Mouse (Mus musculus) embryonic fibroblast, embryonic 13.5 days (primary cell): Measurements from ENCODE around the gene Arhgap10. TPM values are rescaled to one million over a fixed set of nuclear protein-coding genes. Genes with fewer than 3 reads are reported as not detected.

Experiments used
- H3K27ac ChIP-seq: 2 replicates; pipeline ENCODE4 v1.5.1; 2012; ENCODE audit warnings: low read length, control low read depth, inconsistent platforms; ENCODE audit not compliant: insufficient read depth
- H3K4me1 ChIP-seq: 2 replicates; pipeline ENCODE4 v1.6.1; 2011; ENCODE audit warnings: low read length; ENCODE audit not compliant: control insufficient read depth, insufficient read depth
- H3K4me3 ChIP-seq: 2 replicates; pipeline ENCODE4 v1.5.1; 2011; ENCODE audit warnings: mild to moderate bottlenecking, control low read depth, low read length; ENCODE audit not compliant: insufficient read depth
- CTCF ChIP-seq: IDR thresholded peaks from 2 replicates; pipeline ENCODE4 v1.5.1; 2011; ENCODE audit warnings: mild to moderate bottlenecking, control low read depth, low read length, moderate library complexity, borderline replicate concordance; ENCODE audit not compliant: insufficient read depth
- POLR2A ChIP-seq: IDR thresholded peaks from 2 replicates; pipeline ENCODE4 v1.6.1; 2011; ENCODE audit warnings: low read depth, mild to moderate bottlenecking, control low read depth, low read length, moderate library complexity
- polyA plus RNA-seq: library from polyadenylated mRNA; stranded (reverse); fragments of >200 nt; gene quantifications from 2 replicates; pipeline ENCODE4 v1.2.4, GENCODE M21; 2011; ENCODE audit warnings: low read depth; ENCODE audit not compliant: missing spikeins, insufficient read length

Gene Arhgap10
- 32.1 and 41.4 TPM in 2 replicates for polyA plus RNA-seq

GRCm38 (mm10) chr8:77517301-77518200 is at the start of gene Arhgap10:
Arhgap10 (minus strand) TSS chr8:77517953.
- H3K4me3 ChIP-seq: peak within 1 kb of the TSS; percentile 94
- H3K27ac ChIP-seq: peak within 1 kb of the TSS; percentile 84
- peaks cover 9% of the 10 kb centered on the region; the same call in 1 of the 2 replicates for H3K4me1 ChIP-seq
- TF ChIP-seq CTCF: no peak
- TF ChIP-seq POLR2A: peak; percentile 78

GRCm38 (mm10) chr8:77561441-77561840 is 43.7 kb upstream of the Arhgap10 start:
- no peak for TF ChIP-seq POLR2A
- TF ChIP-seq CTCF: no peak
- no peak overlapping the region for H3K27ac ChIP-seq
- H3K4me1 ChIP-seq: no peaks in the 10 kb centered on the region
- H3K4me3 ChIP-seq: no peak overlapping the region

DNA sequence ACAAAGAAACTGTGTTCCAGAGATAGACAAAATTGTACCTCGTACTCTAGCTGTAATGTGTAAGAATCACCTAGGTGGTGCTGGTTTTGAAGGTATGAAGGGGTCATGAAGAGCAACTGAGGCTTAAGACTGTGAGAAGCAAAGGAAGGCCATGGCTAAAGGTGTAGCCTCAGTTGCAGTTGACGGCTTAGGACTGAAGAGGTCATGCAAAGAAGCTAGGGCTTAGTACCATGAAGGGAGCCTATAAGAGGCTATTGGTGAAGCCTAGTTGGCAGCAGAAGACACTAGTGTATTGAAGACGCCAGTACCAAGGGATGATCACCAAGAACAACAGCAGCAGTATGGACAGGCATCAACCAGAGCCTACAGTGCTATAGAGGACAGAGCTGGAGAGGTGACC is 34.7 kb upstream of the Arhgap10 start:
- Histone ChIP-seq H3K4me1 (no peaks in the 10 kb centered on the region), H3K4me3 (no peak overlapping the region), H3K27ac (no peak overlapping the region)
- TF ChIP-seq POLR2A (no peak), CTCF (no peak)

DNA sequence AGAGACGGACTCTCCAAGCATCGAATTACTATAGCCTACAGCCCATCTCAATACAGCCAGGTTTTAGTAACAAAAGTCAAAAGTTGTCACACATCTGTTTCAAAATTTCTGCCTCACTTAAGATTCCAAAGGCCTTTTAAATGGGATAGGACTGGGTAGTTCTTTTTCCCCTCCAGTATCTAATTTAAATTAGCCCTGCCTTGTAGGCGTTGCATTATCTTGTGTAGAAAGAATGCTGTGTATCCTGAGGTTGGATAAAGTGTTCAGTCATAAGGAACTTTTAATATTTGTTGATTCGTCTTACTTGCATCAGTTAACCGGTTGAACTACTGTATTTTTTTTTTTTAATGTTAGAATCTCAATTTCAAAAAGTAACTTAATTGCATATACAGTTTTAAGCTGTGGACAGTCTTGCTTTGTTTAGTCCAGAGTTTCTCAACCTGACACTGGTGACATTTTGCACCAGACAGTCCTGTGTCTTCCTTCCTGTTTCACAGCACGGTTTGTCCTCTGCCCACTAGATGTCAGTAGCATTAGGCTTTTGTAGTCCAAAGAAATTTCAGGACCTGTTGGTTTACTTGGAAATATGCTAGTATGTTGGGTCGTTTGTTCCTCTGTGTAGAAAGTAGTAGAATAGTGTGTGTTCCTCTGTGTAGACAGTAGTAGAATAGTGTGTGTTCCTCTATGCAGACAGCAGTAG is 32.3 kb upstream of the Arhgap10 start:
- 0 out of 2 replicates have a peak, but pooled peaks have one; percentile 13 for TF ChIP-seq CTCF
- no peak for TF ChIP-seq POLR2A
- H3K27ac ChIP-seq: no peak overlapping the region

GRCm38 (mm10) chr8:77549121-77549706 is 31.5 kb upstream of the Arhgap10 start, which contains the start of gene Prmt9:
Prmt9 (plus strand) TSS chr8:77549397.
- peak within 1 kb of the TSS; percentile 48 for H3K27ac ChIP-seq
- H3K4me1 ChIP-seq: no peaks in the 10 kb centered on the region
- no peak for TF ChIP-seq CTCF
- TF ChIP-seq POLR2A: peak; percentile 94
- H3K4me3 ChIP-seq: peak within 1 kb of the TSS; percentile 72

More for the DNA sequence above, 32.3 kb upstream of the Arhgap10 start:
- H3K4me3 ChIP-seq: peak overlapping the region; percentile 72
- no peaks in the 10 kb centered on the region for H3K4me1 ChIP-seq

DNA sequence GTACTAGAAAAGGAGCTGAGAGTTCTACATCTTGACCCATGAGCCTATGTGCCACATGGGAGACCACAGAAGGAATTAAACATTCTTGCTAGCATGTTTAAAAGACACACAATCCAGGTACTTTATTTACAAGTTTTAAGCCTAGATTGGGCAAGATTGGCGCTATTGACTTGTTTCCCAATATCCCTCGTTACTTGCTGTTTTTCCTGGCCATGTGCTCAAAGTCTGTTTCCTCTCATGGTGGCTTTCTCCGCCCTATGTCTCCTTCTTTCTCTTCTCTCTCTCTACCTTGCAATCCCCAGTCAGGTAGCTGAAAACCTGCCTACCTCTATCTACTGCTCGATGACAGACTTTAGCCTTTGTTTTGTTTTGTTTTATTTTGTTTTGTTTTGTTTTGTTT is 27.9 kb upstream of the Arhgap10 start:
- H3K4me1 ChIP-seq: no peaks in the 10 kb centered on the region
- no peak for TF ChIP-seq CTCF
- TF ChIP-seq POLR2A: no peak
- H3K27ac ChIP-seq: no peak overlapping the region
- H3K4me3 ChIP-seq: no peak overlapping the region

- TF ChIP-seq POLR2A (no peak), CTCF (no peak)
- Histone ChIP-seq H3K27ac (no peak overlapping the region), H3K4me3 (no peak overlapping the region), H3K4me1 (no peaks in the 10 kb centered on the region)
These were observed 26.7 kb upstream of the Arhgap10 start for GRCm38 (mm10) chr8:77544428-77544827.

- TF ChIP-seq CTCF: no peak
- TF ChIP-seq POLR2A: no peak
- no peak overlapping the region for H3K4me3 ChIP-seq
- H3K4me1 ChIP-seq: no peaks in the 10 kb centered on the region
- no peak overlapping the region for H3K27ac ChIP-seq
These were observed 25.5 kb upstream of the Arhgap10 start for GRCm38 (mm10) chr8:77543152-77543777.

DNA sequence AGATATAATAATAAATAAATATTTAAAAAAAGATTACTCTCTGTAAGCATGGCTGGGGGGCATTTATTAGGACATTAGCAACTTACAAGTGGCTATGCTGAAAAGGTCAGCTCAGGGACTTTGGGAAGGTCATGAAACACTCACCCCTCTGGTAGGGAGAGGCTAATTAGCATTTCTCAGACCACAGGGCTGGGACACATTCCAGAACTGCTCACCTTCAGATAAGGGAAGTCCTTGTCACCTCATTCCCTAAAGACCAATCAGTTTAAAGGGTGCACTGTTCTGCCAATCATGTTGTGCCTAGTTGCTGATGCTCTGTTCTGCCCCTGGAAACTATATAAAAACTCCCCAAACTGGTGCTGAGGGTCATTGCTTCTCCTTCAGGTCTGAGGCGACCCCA is 20.5 kb upstream of the Arhgap10 start:
- Histone ChIP-seq H3K4me3 (no peak overlapping the region), H3K27ac (no peak overlapping the region), H3K4me1 (no peaks in the 10 kb centered on the region)
- no peak for TF ChIP-seq CTCF
- TF ChIP-seq POLR2A: no peak
